Mouse (Mus musculus): ENCODE measurements around the gene Mfsd13b. TPM values are rescaled to one million over a fixed set of nuclear protein-coding genes. Genes with fewer than 3 reads are reported as not detected.
A peak's percentile ranks its signal among the peaks of the same experiment; 100 is the strongest.
"Not testable (repeated sequence)": the region's sequence is repeated elsewhere in the genome, so short reads cannot be mapped to it uniquely, and the experiment has no call there.

Mfsd13b gene
- polyA plus RNA-seq, 1 experiment from 2014 or later = 0.37 TPM

DNA sequence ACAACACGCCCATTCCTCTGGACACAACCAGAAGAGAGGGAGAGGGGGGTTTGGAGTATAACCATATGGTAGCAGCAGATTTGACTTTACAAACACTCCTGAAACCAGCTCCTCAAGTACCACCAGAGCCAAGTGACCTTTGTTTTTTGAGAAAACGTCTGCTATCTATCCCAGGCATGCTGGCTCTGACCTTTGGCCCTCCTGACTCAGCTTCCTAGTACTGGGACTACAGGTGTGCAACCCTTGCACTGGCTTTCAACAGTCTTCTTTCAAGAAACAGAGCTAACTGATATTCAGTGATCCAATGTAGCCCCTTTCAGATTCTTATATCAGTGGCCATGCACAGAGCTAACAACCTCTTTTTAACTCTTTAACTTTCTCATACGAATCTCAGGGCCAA lies 20.4 kb upstream of the Mfsd13b start:
- Histone ChIP-seq H3K27ac (no peak overlapping the region), H3K4me1 (peaks cover 9% of the 10 kb centered on the region), H3K27me3 (ENCODE audit: poor library complexity, severe bottlenecking) (no peaks in the 10 kb centered on the region), H3K9me3 (no peaks in the 10 kb centered on the region), H3K4me3 (no peak overlapping the region), H3K36me3 (replicated peaks) (peaks cover 47% of the 10 kb centered on the region)
- WGBS = 80% methylated on average over 3 of the region's 3 CpGs
- DNase-seq (ENCODE audit: extremely low spot score, low spot score) = no peak

DNA sequence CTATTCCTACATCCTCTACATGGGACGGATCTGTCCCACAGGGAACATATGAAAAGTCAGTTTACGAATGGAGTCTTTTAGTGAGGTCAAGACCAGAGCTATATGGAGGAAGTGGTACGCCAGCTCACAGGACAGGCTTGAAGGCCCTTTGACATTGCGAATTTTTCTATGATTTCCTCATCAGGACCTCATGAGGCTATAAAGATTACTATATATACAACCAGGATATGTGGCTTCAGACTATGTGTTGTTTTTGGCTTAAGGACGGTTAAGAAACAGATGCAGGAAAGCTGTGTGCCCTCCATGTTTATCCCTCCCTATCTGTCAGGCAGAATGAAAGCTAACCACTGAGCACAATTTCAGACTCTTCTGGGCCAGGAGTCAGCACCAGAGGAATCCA lies 19.2 kb upstream of the Mfsd13b start:
- Histone ChIP-seq H3K4me1 (peaks cover 9% of the 10 kb centered on the region), H3K27me3 (ENCODE audit: poor library complexity, severe bottlenecking) (no peaks in the 10 kb centered on the region), H3K4me3 (no peak overlapping the region), H3K36me3 (replicated peaks) (peaks cover 47% of the 10 kb centered on the region), H3K27ac (no peak overlapping the region), H3K9me3 (no peaks in the 10 kb centered on the region)
- WGBS = 92% methylated on average over 5 of the region's 5 CpGs
- no peak for DNase-seq (ENCODE audit: extremely low spot score, low spot score)

DNA sequence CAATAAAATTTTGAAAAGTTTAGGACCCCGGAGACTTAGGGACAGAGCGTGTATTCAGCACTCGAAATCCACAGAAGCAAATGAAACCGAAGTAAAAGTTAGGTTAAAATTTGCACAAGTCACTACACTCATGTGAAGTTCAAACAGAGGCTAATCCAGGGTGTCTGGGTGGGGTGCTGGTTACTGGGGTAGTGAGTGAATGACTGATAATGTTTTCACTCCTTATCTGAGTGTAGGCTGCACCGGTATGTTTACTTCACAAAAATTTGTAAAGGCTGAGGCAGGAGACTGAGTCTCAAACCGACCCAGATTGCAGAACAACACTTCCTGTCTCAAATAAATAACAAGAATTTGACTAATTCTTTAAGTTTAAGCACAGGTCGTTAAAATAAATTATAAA lies 13.1 kb upstream of the Mfsd13b start:
- H3K27ac ChIP-seq = no peak overlapping the region
- WGBS = 93% methylated on average over 7 of the region's 7 CpGs

DNA sequence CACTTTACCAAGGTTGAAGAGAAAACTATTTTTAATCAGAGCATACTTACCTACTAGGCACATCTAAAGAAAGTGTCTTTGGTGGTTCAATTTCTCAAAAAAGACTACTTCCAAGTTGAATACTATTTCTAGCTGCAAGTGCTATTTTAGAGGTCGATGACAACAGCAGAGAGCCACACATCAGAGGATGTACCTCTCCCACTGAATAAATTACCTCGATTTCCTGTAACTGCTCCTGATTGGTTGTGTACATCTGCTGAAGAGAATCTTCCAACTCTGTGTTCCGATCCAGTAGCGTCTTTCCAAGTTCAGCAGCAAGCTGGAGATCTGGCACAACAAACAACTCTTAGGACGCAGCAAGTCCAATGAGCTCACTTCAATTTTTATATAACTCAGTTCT lies 12.2 kb upstream of the Mfsd13b start:
- no peaks in the 10 kb centered on the region for H3K4me1 ChIP-seq
- no peaks in the 10 kb centered on the region for H3K27me3 ChIP-seq (ENCODE audit: poor library complexity, severe bottlenecking)
- DNase-seq (ENCODE audit: extremely low spot score, low spot score) = no peak
- no peak overlapping the region for H3K27ac ChIP-seq
- WGBS = 91% methylated on average over 5 of the region's 5 CpGs
- H3K4me3 ChIP-seq = no peak overlapping the region
- H3K9me3 ChIP-seq = no peaks in the 10 kb centered on the region
- peaks cover 36% of the 10 kb centered on the region for H3K36me3 ChIP-seq (replicated peaks)

More for the DNA sequence above, 13.1 kb upstream of the Mfsd13b start:
- Histone ChIP-seq H3K4me3 (no peak overlapping the region), H3K4me1 (no peaks in the 10 kb centered on the region), H3K36me3 (replicated peaks) (peaks cover 36% of the 10 kb centered on the region), H3K27me3 (ENCODE audit: poor library complexity, severe bottlenecking) (no peaks in the 10 kb centered on the region), H3K9me3 (no peaks in the 10 kb centered on the region)
- no peak for DNase-seq (ENCODE audit: extremely low spot score, low spot score)

DNA sequence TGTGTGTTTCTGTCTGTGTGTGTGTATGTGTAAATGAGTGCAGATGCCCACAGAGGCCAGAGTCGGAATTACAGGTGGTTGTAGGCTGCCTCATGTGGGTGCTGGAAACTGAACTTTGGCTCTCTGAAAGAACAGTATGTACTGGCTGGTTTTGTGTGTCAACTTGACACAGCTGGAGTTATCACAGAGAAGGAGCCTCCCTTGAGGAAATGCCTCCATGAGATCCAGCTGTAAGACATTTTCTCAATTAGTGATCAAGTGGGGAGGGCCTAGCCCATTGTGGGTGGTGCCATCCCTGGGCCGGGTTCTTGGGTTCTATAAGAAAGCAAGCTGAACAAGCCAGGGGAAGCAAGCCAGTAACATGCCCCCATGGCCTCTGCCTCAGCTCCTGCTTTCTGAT lies 9.8 kb upstream of the Mfsd13b start:
- H3K9me3 ChIP-seq; H3K4me3 ChIP-seq; H3K27me3 ChIP-seq (ENCODE audit: poor library complexity, severe bottlenecking); DNase-seq (ENCODE audit: extremely low spot score, low spot score); H3K27ac ChIP-seq: not testable (repeated sequence)
- Histone ChIP-seq H3K36me3 (replicated peaks) (peaks cover 28% of the 10 kb centered on the region), H3K4me1 (peaks cover 12% of the 10 kb centered on the region)
- WGBS = 73% methylated on average over 2 of the region's 2 CpGs

DNA sequence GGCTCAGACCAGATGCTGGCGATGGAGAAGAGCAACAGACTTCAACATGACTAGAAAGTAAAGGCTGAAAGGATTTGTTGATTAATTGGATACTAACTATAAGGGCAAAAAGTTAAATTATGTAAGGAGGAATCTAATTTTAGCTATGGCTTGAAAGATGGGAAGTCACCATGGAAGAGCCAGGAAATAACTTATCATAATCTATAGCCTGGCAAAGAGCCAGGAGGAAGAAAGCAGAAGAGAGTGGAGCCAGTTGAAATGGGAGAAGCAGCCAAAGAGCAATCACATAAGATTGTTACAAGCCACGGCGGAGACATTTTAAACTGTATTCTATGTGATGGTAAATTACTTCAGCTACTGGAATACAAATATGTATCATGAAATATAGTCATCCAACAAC lies 8.3 kb upstream of the Mfsd13b start:
- 93% methylated on average over 3 of the region's 3 CpGs for WGBS
- peaks cover 13% of the 10 kb centered on the region for H3K36me3 ChIP-seq (replicated peaks)
- H3K4me3 ChIP-seq = no peak overlapping the region
- no peak for DNase-seq (ENCODE audit: extremely low spot score, low spot score)
- no peaks in the 10 kb centered on the region for H3K9me3 ChIP-seq
- H3K27ac ChIP-seq = no peak overlapping the region
- no peaks in the 10 kb centered on the region for H3K27me3 ChIP-seq (ENCODE audit: poor library complexity, severe bottlenecking)
- H3K4me1 ChIP-seq = peaks cover 24% of the 10 kb centered on the region

DNA sequence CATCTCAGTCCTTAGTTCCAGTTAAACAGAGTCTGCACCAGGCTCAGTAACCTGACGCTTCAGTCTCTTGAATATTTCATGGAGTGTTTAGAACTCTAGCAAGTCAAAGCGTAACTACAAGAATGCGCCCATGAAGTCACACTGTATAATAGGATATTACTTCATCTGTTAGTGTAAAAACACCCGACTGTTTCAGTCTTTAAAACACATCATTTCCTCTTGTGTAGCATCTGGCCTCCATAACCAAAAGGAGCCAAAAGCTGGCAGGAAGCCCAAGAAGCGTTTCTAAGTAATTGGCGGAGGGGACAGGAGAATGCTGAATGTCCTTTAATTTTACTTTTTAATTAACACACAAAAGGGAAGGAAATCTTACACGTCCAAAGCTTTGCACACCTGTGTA lies 5.2 kb upstream of the Mfsd13b start:
- no peaks in the 10 kb centered on the region for H3K9me3 ChIP-seq
- 83% methylated on average over 7 of the region's 7 CpGs for WGBS
- H3K36me3 ChIP-seq (replicated peaks) = no peaks in the 10 kb centered on the region; the same call in 1 of the 2 replicates
- H3K27ac ChIP-seq = no peak overlapping the region
- peaks cover 40% of the 10 kb centered on the region for H3K4me1 ChIP-seq
- H3K4me3 ChIP-seq = no peak overlapping the region
- DNase-seq (ENCODE audit: extremely low spot score, low spot score) = no peak
- H3K27me3 ChIP-seq (ENCODE audit: poor library complexity, severe bottlenecking) = no peaks in the 10 kb centered on the region

DNA sequence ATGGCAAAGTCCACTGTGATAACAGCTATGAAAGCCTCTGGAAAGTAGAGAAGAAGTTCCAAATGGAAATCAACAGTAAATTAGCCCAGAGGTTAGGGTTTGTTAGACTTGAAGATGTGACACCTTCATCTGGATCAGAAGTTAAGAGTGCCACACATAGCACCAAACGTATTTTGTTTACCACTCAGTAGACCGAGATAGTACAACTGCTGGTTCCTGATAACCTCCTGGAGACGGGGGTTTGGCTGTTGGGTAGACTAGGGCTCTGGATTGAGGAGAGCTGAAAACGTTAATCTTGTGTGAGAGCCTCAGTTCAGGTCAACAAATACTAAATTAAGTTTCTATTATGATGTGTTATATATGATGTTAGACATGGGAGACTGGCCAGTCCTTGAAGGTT lies 2.3 kb upstream of the Mfsd13b start:
- H3K36me3 ChIP-seq (replicated peaks) = no peaks in the 10 kb centered on the region; the same call in 1 of the 2 replicates
- 91% methylated on average over 4 of the region's 4 CpGs for WGBS
- no peak overlapping the region for H3K27ac ChIP-seq
- H3K27me3 ChIP-seq (ENCODE audit: poor library complexity, severe bottlenecking) = peaks cover 13% of the 10 kb centered on the region
- no peaks in the 10 kb centered on the region for H3K9me3 ChIP-seq
- no peak for DNase-seq (ENCODE audit: extremely low spot score, low spot score)
- peaks cover 52% of the 10 kb centered on the region for H3K4me1 ChIP-seq
- H3K4me3 ChIP-seq = peak overlapping the region; percentile 91; the same call in 1 of the 2 replicates

DNA sequence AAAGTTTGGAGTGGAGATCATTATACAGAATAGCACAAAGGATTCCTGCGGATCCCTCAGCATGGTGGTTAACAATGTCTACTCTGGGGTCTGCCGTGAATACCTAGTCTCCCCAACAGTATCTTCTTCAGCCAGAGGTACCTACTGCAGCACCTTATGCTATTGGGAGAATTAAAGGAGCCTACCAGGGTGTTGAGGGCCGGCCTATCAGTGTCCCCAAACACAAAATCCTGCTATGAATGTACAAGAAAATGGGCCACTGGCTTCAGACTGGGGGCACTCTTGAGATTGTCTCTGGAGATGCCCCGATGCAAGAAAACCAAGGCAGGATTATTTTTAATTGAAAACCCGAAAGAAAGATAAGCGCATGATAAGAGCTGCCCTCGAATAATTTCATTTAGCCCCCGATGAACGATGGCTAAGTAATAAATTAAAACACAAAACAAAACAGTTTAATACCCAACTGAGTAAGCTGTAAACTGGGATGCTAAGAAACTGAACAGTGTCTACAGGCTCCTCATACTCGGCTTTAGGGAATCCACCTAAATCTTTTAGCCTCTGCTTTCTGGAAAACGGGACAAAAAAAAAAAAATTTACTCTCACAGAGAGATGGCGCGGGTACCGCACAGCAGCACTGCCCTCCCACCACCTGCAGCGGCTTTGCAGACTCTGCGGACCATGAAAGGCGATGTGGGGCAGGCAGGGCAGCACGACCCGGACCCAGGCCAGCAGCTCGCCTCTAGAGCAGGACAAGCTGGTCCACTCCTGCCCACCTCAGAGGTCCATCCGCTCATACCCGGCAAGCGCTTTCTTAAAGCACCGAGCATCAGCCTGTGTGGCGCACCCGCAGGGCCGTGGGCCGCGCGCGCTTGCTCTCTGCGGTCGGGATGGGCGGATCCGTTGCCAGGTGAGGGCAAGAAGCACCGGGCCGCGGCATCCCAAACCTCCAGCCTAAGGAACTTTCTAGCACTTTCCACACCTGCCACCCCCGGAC lies 1.1 kb upstream of the Mfsd13b start:
- 4% methylated on average over 39 of the region's 39 CpGs for WGBS
- Histone ChIP-seq H3K27me3 (ENCODE audit: poor library complexity, severe bottlenecking) (peaks cover 13% of the 10 kb centered on the region), H3K9me3 (no peaks in the 10 kb centered on the region), H3K36me3 (replicated peaks) (no peaks in the 10 kb centered on the region; the same call in 1 of the 2 replicates), H3K4me1 (peaks cover 48% of the 10 kb centered on the region), H3K4me3 (peak overlapping the region; percentile 91), H3K27ac (peak overlapping the region; percentile 95)
- DNase-seq (ENCODE audit: extremely low spot score, low spot score) = peak; percentile 68

DNA sequence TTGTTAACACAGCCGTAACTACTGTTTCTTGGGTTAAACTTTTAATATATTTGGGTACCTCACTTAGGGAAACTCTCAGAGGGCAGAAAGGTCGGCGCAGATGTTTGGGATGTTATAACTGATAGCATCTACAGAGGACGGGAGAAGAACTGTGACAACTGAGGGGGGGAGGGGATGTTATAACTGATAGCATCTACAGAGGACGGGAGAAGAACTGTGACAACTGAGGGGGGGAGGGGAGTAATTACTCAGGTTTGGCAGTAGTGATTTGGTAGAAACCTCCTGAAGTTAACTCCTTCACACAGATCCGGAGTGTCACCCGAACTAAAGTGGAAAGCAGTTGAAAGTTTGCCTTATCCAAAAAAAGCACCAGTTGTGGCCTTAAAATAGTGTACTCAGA lies 659 bp downstream of the Mfsd13b start:
- Histone ChIP-seq H3K4me1 (peaks cover 37% of the 10 kb centered on the region), H3K4me3 (peak overlapping the region; percentile 91), H3K27me3 (ENCODE audit: poor library complexity, severe bottlenecking) (peaks cover 13% of the 10 kb centered on the region), H3K27ac (peak overlapping the region; percentile 95), H3K9me3 (no peaks in the 10 kb centered on the region), H3K36me3 (replicated peaks) (no peaks in the 10 kb centered on the region; the same call in 1 of the 2 replicates)
- no peak for DNase-seq (ENCODE audit: extremely low spot score, low spot score)
- WGBS = 18% methylated on average over 7 of the region's 7 CpGs

DNA sequence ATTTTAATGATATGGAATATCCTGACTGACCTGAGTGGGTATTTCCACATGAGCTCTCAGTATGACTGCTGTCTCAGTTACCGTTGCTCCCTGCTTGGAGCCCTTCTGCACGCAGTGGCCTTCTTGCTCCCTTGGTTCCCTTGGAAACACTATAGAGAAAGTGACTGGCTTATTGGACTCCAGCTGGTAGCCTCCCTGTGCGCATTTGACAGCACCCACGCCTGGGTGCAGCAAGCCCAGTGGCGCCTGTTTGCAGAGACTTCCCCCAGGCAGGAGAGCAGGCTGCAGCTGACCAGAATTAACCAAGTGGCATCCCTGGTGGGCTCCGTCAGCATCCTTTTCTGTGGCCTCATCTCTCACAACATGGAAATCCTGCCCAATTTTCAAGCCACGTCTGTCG lies 8.9 kb downstream of the Mfsd13b start:
- H3K27me3 ChIP-seq (ENCODE audit: poor library complexity, severe bottlenecking) = no peaks in the 10 kb centered on the region
- 74% methylated on average over 8 of the region's 8 CpGs for WGBS
- no peak overlapping the region for H3K4me3 ChIP-seq
- H3K27ac ChIP-seq = no peak overlapping the region
- H3K9me3 ChIP-seq = no peaks in the 10 kb centered on the region
- peaks cover 8% of the 10 kb centered on the region for H3K4me1 ChIP-seq
- no peaks in the 10 kb centered on the region for H3K36me3 ChIP-seq (replicated peaks)
- no peak for DNase-seq (ENCODE audit: extremely low spot score, low spot score)

DNA sequence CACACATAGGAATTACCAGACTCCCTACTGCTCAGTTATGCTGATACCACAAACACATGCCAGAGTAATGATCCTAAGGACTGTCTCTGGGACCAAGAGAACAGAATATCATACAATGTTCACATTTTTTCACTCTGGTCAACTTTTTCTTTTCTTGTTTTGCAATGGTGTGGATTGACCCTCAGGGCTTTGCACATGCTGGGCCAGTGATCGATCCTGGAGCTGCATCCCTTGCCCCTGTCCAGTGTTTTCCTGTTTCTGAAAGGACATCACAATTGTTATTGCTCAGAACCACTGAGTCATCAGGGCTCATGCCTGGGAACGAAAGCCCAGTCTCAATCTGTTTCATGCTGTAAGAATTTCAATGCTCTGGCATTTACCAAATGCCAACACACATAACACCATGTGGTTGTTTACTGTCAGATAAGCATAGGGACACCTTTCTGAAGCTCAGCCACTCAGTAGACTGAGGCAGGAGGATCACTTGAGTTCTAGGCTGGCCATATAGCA lies 16.8 kb downstream of the Mfsd13b start:
- Histone ChIP-seq H3K27me3 (ENCODE audit: poor library complexity, severe bottlenecking) (no peaks in the 10 kb centered on the region), H3K9me3 (no peaks in the 10 kb centered on the region), H3K4me3 (no peak overlapping the region), H3K27ac (no peak overlapping the region), H3K36me3 (replicated peaks) (no peaks in the 10 kb centered on the region), H3K4me1 (peaks cover 6% of the 10 kb centered on the region)
- WGBS = 81% methylated on average over 2 of the region's 2 CpGs
- no peak for DNase-seq (ENCODE audit: extremely low spot score, low spot score)
